Mouse (Mus musculus) ES-E14 (cell line): ENCODE measurements around the gene Vps54. TPM values are rescaled to one million over a fixed set of nuclear protein-coding genes. Genes with fewer than 3 reads are reported as not detected.

ENCODE experiments used
- DNase-seq: peaks from one replicate; pipeline ENCODE4 v3.0.0-alpha.2; 2013; ENCODE audit warnings: low read depth, low spot score
- H3K27ac ChIP-seq: 2 replicates; pipeline ENCODE4 v1.5.1; 2012; ENCODE audit warnings: low read depth, mild to moderate bottlenecking, low read length, moderate library complexity, mixed read lengths; ENCODE audit not compliant: poor library complexity, insufficient read depth, severe bottlenecking
- H3K36me3 ChIP-seq: 2 replicates; pipeline ENCODE4 v1.6.1; 2012; ENCODE audit warnings: mild to moderate bottlenecking, low read length, moderate library complexity, mixed read lengths; ENCODE audit not compliant: control insufficient read depth, poor library complexity, insufficient read depth, severe bottlenecking
- H3K4me1 ChIP-seq, 2 experiments: fragments of 150-350 bp in 1 of 2; sonication (generic) in 1 of 2; 2 replicates each; pipeline ENCODE4 v1.6.1; 2012; ENCODE audit warnings: low read length in 2 of 2, mild to moderate bottlenecking in 1 of 2, mixed read lengths in 1 of 2; ENCODE audit not compliant: control insufficient read depth in 2 of 2, insufficient read depth in 2 of 2, poor library complexity in 1 of 2
- H3K4me3 ChIP-seq, 2 experiments: fragments of 150-350 bp in 1 of 2; sonication (generic) in 1 of 2; 2 replicates each; pipeline ENCODE4 v1.5.1; 2012; ENCODE audit warnings: low read length in 2 of 2, low read depth in 1 of 2, mild to moderate bottlenecking in 1 of 2, mixed read lengths in 1 of 2; ENCODE audit not compliant: insufficient read depth in 1 of 2, poor library complexity in 1 of 2, severe bottlenecking in 1 of 2
- H3K9ac ChIP-seq: 2 replicates; pipeline ENCODE4 v1.6.1; 2012; ENCODE audit warnings: low read depth, mild to moderate bottlenecking, low read length, mixed read lengths; ENCODE audit not compliant: poor library complexity, insufficient read depth, severe bottlenecking
- H3K9me3 ChIP-seq: fragments of 150-350 bp; sonication (generic); 2 replicates; pipeline ENCODE4 v1.6.1; 2012; ENCODE audit warnings: low read depth, mild to moderate bottlenecking, low read length; ENCODE audit not compliant: control insufficient read depth, insufficient read depth
- CHD2 ChIP-seq: IDR thresholded peaks from 2 replicates; pipeline ENCODE4 v1.6.1; 2014; ENCODE audit warnings: mild to moderate bottlenecking, low read depth, low read length, inconsistent platforms
- HCFC1 ChIP-seq: IDR thresholded peaks from 2 replicates; pipeline ENCODE4 v1.6.1; 2012; ENCODE audit warnings: low read length, inconsistent platforms, borderline replicate concordance; ENCODE audit not compliant: insufficient read depth
- MAFK ChIP-seq: IDR thresholded peaks from 2 replicates; pipeline ENCODE4 v1.6.1; 2014; ENCODE audit warnings: mild to moderate bottlenecking, low read depth, low read length, inconsistent platforms; ENCODE audit not compliant: insufficient read depth
- ZC3H11A ChIP-seq: IDR thresholded peaks from 2 replicates; pipeline ENCODE4 v1.6.1; 2012; ENCODE audit warnings: low read depth, mild to moderate bottlenecking, inconsistent platforms, low read length, borderline replicate concordance
- ZNF384 ChIP-seq: IDR thresholded peaks from 2 replicates; pipeline ENCODE4 v1.6.1; 2012; ENCODE audit warnings: low read depth, low read length, inconsistent platforms
- in situ Hi-C, 2 experiments: fragments of 600-800 bp; cut with MboI; formaldehyde crosslinking; loops; one replicate each; pipeline ENCODE4 v1.15.1; 2025; ENCODE audit warnings: low sequenced_read_pairs in 2 of 2, inconsistent platforms in 1 of 2; ENCODE audit not compliant: unreplicated experiment in 2 of 2
- total RNA-seq: library from RNA; depleted of rRNA; stranded (reverse); fragments of 300-350 nt; gene quantifications from 2 replicates; pipeline ENCODE4 v1.2.3, GENCODE M21; 2012

The Vps54 gene
- total RNA-seq, 1 experiment: 61.4 TPM

- H3K4me3 ChIP-seq: no peak overlapping the region
- no peaks in the 10 kb centered on the region for H3K9me3 ChIP-seq
- DNase-seq: no peak
- TF ChIP-seq CHD2 (no peak), HCFC1 (no peak), ZNF384 (no peak), ZC3H11A (no peak), MAFK (no peak)
- in situ Hi-C loops: no loop called here
- H3K27ac ChIP-seq: no peak overlapping the region
- no peaks in the 10 kb centered on the region for H3K36me3 ChIP-seq
- no peaks in the 10 kb centered on the region for H3K4me1 ChIP-seq
- H3K9ac ChIP-seq: no peak overlapping the region
Observed at GRCm38 (mm10) chr11:21217419-21217818, 21.7 kb upstream of the Vps54 start.

GRCm38 (mm10) chr11:21219281-21219680, 19.8 kb upstream of the Vps54 start:
- in situ Hi-C loops: no loop called here
- Histone ChIP-seq H3K36me3 (no peaks in the 10 kb centered on the region), H3K4me1 (no peaks in the 10 kb centered on the region), H3K9me3 (no peaks in the 10 kb centered on the region), H3K9ac (no peak overlapping the region), H3K4me3 (no peak overlapping the region), H3K27ac (no peak overlapping the region)
- no peak for DNase-seq
- TF ChIP-seq MAFK (no peak), CHD2 (no peak), ZNF384 (no peak), ZC3H11A (no peak), HCFC1 (no peak)

- Histone ChIP-seq H3K4me3 (no peak overlapping the region), H3K9me3 (no peaks in the 10 kb centered on the region)
- in situ Hi-C loops: no loop called here
Observed at GRCm38 (mm10) chr11:21219851-21220587, 19.1 kb upstream of the Vps54 start.

GRCm38 (mm10) chr11:21220754-21221153, 18.3 kb upstream of the Vps54 start:
- Histone ChIP-seq H3K27ac (no peak overlapping the region), H3K36me3 (no peaks in the 10 kb centered on the region), H3K4me1 (no peaks in the 10 kb centered on the region), H3K4me3 (no peak overlapping the region), H3K9me3 (no peaks in the 10 kb centered on the region), H3K9ac (no peak overlapping the region)
- TF ChIP-seq MAFK: no peak
- TF ChIP-seq ZNF384: no peak
- TF ChIP-seq HCFC1: no peak
- no peak for TF ChIP-seq CHD2
- TF ChIP-seq ZC3H11A: no peak
- in situ Hi-C loops: no loop called here
- no peak for DNase-seq

More at GRCm38 (mm10) chr11:21219851-21220587, 19.1 kb upstream of the Vps54 start:
- no peaks in the 10 kb centered on the region for H3K4me1 ChIP-seq
- no peak overlapping the region for H3K9ac ChIP-seq
- no peaks in the 10 kb centered on the region for H3K36me3 ChIP-seq
- TF ChIP-seq CHD2 (no peak), MAFK (no peak), HCFC1 (no peak), ZNF384 (no peak), ZC3H11A (no peak)
- no peak for DNase-seq
- H3K27ac ChIP-seq: no peak overlapping the region

GRCm38 (mm10) chr11:21221396-21221795, 17.7 kb upstream of the Vps54 start:
- no peaks in the 10 kb centered on the region for H3K4me1 ChIP-seq
- H3K9me3 ChIP-seq: no peaks in the 10 kb centered on the region
- in situ Hi-C loops: no loop called here
- TF ChIP-seq ZNF384 (no peak), MAFK (no peak), ZC3H11A (no peak), HCFC1 (no peak), CHD2 (no peak)
- H3K4me3 ChIP-seq: no peak overlapping the region
- no peaks in the 10 kb centered on the region for H3K36me3 ChIP-seq
- no peak overlapping the region for H3K9ac ChIP-seq
- no peak for DNase-seq
- no peak overlapping the region for H3K27ac ChIP-seq
